Mouse (Mus musculus): ENCODE data around the gene Rere.
"Not testable (repeated sequence)": the region's sequence is repeated elsewhere in the genome, so short reads cannot be mapped to it uniquely, and the experiment has no call there.

Rere gene

GRCm38 (mm10) chr4:150470674-150471328, 189.4 kb downstream of the Rere start:
- DNase-seq: no peak

- no peak for DNase-seq
Measured at GRCm38 (mm10) chr4:150472751-150473436, 191.4 kb downstream of the Rere start.

DNA sequence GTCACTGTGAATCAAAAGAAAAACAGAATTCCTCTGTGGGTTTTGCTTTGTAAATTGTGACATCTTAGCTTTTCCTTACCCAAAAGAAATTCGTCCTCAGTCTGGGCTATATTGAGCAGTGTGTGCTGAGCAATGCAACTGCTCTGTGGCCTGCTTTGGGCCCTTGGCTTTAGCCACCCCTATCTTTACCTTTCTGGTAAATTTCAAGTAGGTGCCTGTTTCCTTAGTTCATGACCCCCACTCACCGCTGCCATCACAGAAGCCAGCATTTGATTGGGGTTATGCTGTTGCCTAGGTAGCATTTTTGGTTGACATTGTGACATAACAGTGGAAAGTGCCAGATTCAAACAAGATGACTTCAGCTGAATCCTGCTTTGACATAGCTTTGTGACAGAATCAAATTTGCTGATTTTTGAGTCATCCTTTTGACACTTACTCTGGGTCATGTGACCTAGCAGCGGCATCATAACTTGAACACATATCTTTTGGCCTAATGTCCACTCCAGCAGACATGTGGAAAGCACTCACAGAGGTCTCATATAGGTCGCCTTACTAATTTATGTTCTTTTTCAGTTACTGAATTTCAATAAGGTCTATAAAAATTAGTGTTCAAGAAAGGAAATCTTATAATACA, 192.1 kb downstream of the Rere start:
- no peak for DNase-seq

DNA sequence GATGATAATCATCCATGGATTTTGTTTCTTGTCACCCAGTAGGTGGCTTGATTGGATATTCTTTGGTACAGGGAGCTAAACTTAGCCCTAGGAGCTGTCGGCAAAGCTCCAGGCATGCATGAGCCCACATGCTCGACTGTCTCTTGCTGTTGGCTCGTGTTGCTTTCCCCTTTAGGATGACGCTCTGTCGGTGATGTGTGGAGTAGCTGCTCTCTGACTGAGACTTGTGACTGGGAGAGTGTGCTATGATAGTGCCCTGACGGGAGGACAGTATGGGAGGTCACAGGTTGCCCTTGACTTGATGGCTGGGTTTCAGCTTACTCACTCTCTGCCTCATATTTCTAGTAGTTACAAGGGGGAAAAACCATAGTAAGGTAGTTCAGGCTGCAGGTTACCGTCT, 192.6 kb downstream of the Rere start:
- DNase-seq: peak; percentile 96

DNA sequence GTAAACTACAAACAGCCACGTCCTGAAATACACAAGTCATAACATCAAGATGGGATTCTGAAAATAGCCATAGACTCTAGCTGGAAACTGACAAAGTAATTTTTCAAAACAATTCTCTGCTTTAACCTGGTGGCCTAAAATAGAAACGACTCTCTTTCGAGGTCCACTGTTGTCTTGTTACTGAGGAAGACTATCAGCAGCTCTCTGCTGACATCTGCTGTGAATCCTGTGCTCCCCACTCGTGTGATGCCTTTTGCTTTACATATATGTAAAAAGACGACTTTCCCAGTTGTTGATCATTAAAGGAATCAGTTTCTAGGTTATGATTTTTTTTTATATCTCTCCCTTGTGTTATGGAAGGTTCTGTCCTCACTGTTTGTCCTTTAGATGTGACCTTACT, 194.8 kb downstream of the Rere start:
- DNase-seq: no peak

GRCm38 (mm10) chr4:150478006-150478405, 196.6 kb downstream of the Rere start:
- no peak for DNase-seq

DNA sequence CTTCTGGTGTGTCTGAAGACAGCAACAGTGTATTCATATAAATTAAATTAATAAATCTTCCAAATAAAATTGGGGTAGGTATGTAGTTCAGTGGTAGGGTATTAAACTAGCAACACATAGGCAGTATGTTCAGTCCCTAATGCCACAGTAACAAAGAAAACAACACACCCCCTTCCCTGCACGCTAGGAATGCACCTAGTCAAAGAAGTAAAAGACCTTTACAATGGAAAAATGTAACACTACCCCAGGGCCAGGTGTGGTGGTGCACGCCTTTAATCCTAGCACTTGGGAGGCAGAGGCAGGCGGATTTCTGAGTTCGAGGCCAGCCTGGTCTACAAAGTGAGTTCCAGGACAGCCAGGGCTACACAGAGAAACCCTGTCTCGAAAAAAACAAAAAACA, 201.6 kb downstream of the Rere start:
- not testable (repeated sequence) for DNase-seq

DNA sequence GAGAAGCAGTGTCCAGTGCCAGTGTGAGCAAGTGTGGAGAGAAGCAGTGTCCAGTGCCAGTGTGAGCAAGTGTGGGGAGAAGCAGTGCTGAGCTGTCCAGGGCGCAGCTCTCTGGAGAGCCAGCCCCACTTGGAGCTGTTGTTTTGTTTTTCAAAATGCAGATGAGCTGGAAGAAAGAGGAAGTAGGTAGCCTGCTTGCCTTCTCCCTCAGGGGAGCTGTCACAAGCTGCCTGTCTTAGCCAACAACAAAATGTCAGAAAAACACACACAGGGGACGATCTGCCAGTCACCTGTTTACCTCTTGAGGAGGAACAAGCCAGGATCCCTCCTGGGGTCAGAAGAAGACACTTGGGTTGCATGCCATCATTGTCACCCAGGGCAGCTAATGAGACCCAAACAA, 204.7 kb downstream of the Rere start:
- DNase-seq: peak; percentile 93

- DNase-seq: no peak
Measured at GRCm38 (mm10) chr4:150487109-150487508, 205.7 kb downstream of the Rere start.

GRCm38 (mm10) chr4:150488096-150488748, 206.8 kb downstream of the Rere start:
- peak; percentile 99 for DNase-seq

GRCm38 (mm10) chr4:150488767-150489166, 207.3 kb downstream of the Rere start:
- peak; percentile 91 for DNase-seq

GRCm38 (mm10) chr4:150490050-150490449, 208.6 kb downstream of the Rere start:
- DNase-seq: no peak

DNA sequence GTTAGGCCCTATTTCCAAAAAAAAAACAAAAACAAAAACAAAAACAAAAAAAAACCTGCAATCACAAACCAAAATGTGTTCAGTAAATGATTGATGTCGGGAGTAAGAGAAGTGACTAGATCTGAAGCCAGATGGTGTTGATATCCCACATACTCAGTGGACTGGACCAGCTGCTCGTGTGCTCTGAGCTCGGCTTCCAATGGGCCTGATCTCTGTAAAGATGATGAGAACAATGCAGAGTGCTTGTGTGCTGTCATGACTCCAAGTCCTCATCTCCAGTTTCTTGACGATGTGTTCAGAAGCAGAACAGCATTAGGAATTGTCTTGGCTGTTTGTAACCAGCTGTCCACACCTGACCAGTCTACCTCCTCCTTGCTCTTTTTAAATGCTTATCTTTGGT, 210.3 kb downstream of the Rere start:
- DNase-seq: no peak

DNA sequence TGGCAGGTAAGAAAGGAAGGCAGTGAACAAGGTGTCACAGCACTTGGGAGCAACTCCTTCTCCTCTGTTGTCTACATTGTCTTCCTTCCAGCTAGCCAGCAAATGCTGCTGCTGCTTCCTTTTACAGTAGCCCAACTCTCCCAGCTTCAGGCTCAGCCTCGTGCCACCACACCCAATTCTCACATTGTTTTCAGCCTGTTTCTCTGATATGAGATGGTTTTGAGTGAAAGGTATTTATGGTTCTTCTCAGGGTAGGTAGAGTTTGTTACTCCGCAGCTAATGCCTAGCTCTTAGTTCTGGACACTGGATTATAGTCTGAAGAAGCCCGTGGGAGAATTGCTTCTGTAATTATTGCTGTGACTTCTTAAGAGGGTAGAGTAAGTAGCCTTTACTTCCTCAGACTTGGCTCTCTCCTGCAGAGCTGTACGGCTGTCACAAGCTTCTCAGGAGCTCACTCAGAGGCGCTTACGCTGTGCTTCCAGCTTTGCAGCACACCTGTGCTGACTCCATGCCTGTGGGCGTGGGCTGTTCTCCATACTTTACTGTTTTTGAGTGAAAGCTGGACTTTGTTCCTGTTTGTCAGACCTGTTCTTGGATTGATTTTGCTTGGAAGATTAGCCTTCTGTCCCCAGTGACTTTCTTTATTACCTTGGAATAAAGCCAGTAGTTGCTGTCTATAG, 212.0 kb downstream of the Rere start:
- DNase-seq: no peak

- not testable (repeated sequence) for DNase-seq
Measured at GRCm38 (mm10) chr4:150493938-150494330, 212.5 kb downstream of the Rere start.

GRCm38 (mm10) chr4:150495568-150495967, 214.1 kb downstream of the Rere start:
- peak; percentile 93 for DNase-seq

- no peak for DNase-seq
Measured at GRCm38 (mm10) chr4:150504304-150505021, 223.0 kb downstream of the Rere start.

GRCm38 (mm10) chr4:150509026-150509712, 227.7 kb downstream of the Rere start:
- no peak for DNase-seq

- no peak for DNase-seq
Measured at GRCm38 (mm10) chr4:150510036-150510435, 228.6 kb downstream of the Rere start.

GRCm38 (mm10) chr4:150513387-150513786, 231.9 kb downstream of the Rere start:
- DNase-seq: not testable (repeated sequence)

- DNase-seq: no peak
Measured at GRCm38 (mm10) chr4:150516201-150516600, 234.8 kb downstream of the Rere start.

- DNase-seq: no peak
Measured at GRCm38 (mm10) chr4:150517381-150517780, 235.9 kb downstream of the Rere start.
